ENCODE assay signal across 26 mouse cellular contexts in genomic region chr3:122734329-122734728, GRCm38 (mm10). TPM values are rescaled to one million over a fixed set of nuclear protein-coding genes. Genes with fewer than 3 reads are reported as not detected.
A peak's percentile ranks its signal among the peaks of the same experiment; 100 is the strongest.
DNase-seq lines count a peak whose midpoint lies in the region; ATAC-seq and TF ChIP-seq lines count a peak whose summit lies in the region.
"Had no signal": no experiment of that assay in that cellular context is flagged by ENCODE, and none has a peak within 500 bp of the region (broad histone marks: within the 10 kb centered on the region; RNA-seq: fewer than 3 reads in every experiment).

No protein-coding gene starts in this region.

- DNase-seq in lung, embryonic 14.5 days, result no peak
- no peak for DNase-seq in lung, postnatal 36 days
- DNase-seq in MN1 (ENCODE audit: low spot score), result peak; percentile 67
- DNase-seq in adrenal gland, postnatal 14 days, result peak; percentile 33
- DNase-seq in stomach, postnatal 0 days (ENCODE audit: low spot score), result no peak
- no peak for DNase-seq in urinary bladder, postnatal 4 days (ENCODE audit: low spot score in 2 of 2)
- DNase-seq in right cerebral cortex, postnatal 36 days (ENCODE audit: low spot score in 2 of 2), result no peak
- DNase-seq: cerebellum, adult 8-10 months; heart, adult 11 months; heart, postnatal 36 days; kidney, adult 2 months; kidney, postnatal 36 days; left cerebral cortex, postnatal 4 days; liver, postnatal 0 days; right cerebral cortex, adult 18-20 months; right cerebral cortex, postnatal 4 days had no signal

- no peaks in the 10 kb centered on the region for H3K4me1 ChIP-seq in lung, embryonic 14.5 days (ENCODE audit: insufficient read depth)
- no peaks in the 10 kb centered on the region for H3K4me1 ChIP-seq in stomach, postnatal 0 days (replicated peaks; ENCODE audit: control insufficient read depth, insufficient read depth)

- 0 out of 2 replicates have a peak overlapping the region, but pooled peaks have one; percentile 69 for H3K4me2 ChIP-seq in lung, embryonic 14.5 days
- H3K4me2 ChIP-seq in stomach, postnatal 0 days (replicated peaks; ENCODE audit: low read depth), result peak overlapping the region; percentile 27; the same call in 1 of the 2 replicates
- H3K4me2 ChIP-seq: embryonic facial prominence, embryonic 12.5 days; hindbrain, embryonic 12.5 days; liver, embryonic 12.5 days; midbrain, embryonic 15.5 days had no signal

- TF ChIP-seq EP300 in stomach, postnatal 0 days (optimal IDR thresholded peaks at IDR 0.05), result no peak

- H3K9me3 ChIP-seq in lung, embryonic 14.5 days (ENCODE audit: low read depth, low read length), result no peaks in the 10 kb centered on the region
- H3K9me3 ChIP-seq in stomach, postnatal 0 days (ENCODE audit: control insufficient read depth, low read length), result no peaks in the 10 kb centered on the region
- H3K9me3 ChIP-seq: embryonic facial prominence, embryonic 12.5 days; heart, embryonic 10.5 days; hindbrain, embryonic 12.5 days; intestine, embryonic 15.5 days; liver, embryonic 12.5 days; midbrain, embryonic 15.5 days had no signal

- no peak overlapping the region for H3K9ac ChIP-seq in lung, embryonic 14.5 days
- no peak overlapping the region for H3K9ac ChIP-seq in stomach, postnatal 0 days (ENCODE audit: low read length)
- H3K9ac ChIP-seq: embryonic facial prominence, embryonic 12.5 days; hindbrain, embryonic 12.5 days; intestine, embryonic 15.5 days; liver, embryonic 12.5 days; liver, postnatal 0 days; midbrain, embryonic 15.5 days had no signal

- no peak overlapping the region for H3K4me3 ChIP-seq in lung, embryonic 14.5 days (ENCODE audit: low read depth, low read length)
- no peak overlapping the region for H3K4me3 ChIP-seq in stomach, postnatal 0 days (ENCODE audit: low read depth, low read length)
- H3K4me3 ChIP-seq: embryonic facial prominence, embryonic 12.5 days; heart, embryonic 10.5 days; hindbrain, embryonic 12.5 days; intestine, embryonic 15.5 days; layer of hippocampus, adult 2 months; liver, embryonic 12.5 days; midbrain, embryonic 15.5 days had no signal

- H3K27me3 ChIP-seq in lung, embryonic 14.5 days (ENCODE audit: insufficient read depth, low read length), result no peaks in the 10 kb centered on the region
- H3K27me3 ChIP-seq in stomach, postnatal 0 days (ENCODE audit: control insufficient read depth, insufficient read depth, low read length), result no peaks in the 10 kb centered on the region
- H3K27me3 ChIP-seq: hindbrain, embryonic 12.5 days; intestine, embryonic 15.5 days; midbrain, embryonic 15.5 days had no signal

- H3K36me3 ChIP-seq in lung, embryonic 14.5 days (ENCODE audit: insufficient read depth), result peaks cover 5% of the 10 kb centered on the region
- no peaks in the 10 kb centered on the region for H3K36me3 ChIP-seq in stomach, postnatal 0 days (ENCODE audit: control insufficient read depth, insufficient read depth, low read length)
- H3K36me3 ChIP-seq: embryonic facial prominence, embryonic 12.5 days; G1E; heart, embryonic 10.5 days; hindbrain, embryonic 12.5 days; intestine, embryonic 15.5 days; liver, embryonic 12.5 days; midbrain, embryonic 15.5 days had no signal

- H3K27ac ChIP-seq in lung, embryonic 14.5 days (ENCODE audit: low read depth), result no peak overlapping the region
- H3K27ac ChIP-seq in stomach, postnatal 0 days (replicated peaks), result no peak overlapping the region; the same call in 1 of the 2 replicates
- H3K27ac ChIP-seq: embryonic facial prominence, embryonic 12.5 days; heart, embryonic 10.5 days; hindbrain, embryonic 12.5 days; hindbrain, postnatal 0 days; intestine, embryonic 15.5 days; layer of hippocampus, adult 2 months; liver, embryonic 12.5 days; midbrain, embryonic 15.5 days had no signal

- TF ChIP-seq CTCF in lung, embryonic 14.5 days (IDR thresholded peaks at IDR 0.05; ENCODE audit: low read depth), result no peak
- no peak for TF ChIP-seq CTCF in stomach, postnatal 0 days (IDR thresholded peaks at IDR 0.05; ENCODE audit: low read depth)

- WGBS in lung, embryonic 14.5 days, result 74% methylated on average over 6 of the region's 6 CpGs
- WGBS in stomach, postnatal 0 days, result 60% methylated on average over 6 of the region's 6 CpGs

- ATAC-seq in lung, embryonic 14.5 days (ENCODE audit: insufficient read depth), result no peak
- ATAC-seq in stomach, postnatal 0 days (ENCODE audit: low FRiP score, low TSS enrichment), result no peak
- ATAC-seq: forebrain, embryonic 14.5 days; hindbrain, postnatal 0 days; intestine, embryonic 15.5 days; liver, embryonic 12.5 days; liver, postnatal 0 days; midbrain, embryonic 15.5 days had no signal

RNA-seq across cellular contexts. Expression of gene Pde5a, which starts 5.6 kb away (rescaled TPM):
- 55.0 and 57.4 TPM in 2 replicates for polyA plus RNA-seq in lung, embryonic 14.5 days (2014; fragmentation: Nextera tagmentation; extraction: Ambion mirVana)
- total RNA-seq in adrenal gland, postnatal 14 days (2021), result 27.9 and 31.4 TPM in 2 replicates
- polyA plus RNA-seq in stomach, postnatal 0 days (2015; fragmentation: Nextera tagmentation; extraction: Ambion mirVana), result 12.0 and 12.8 TPM in 2 replicates
- polyA plus RNA-seq: G1E had no signal

Comparison
In these comparisons a context has a peak if more than half of its experiments do, and no peak if none do; other contexts are left out.
1. DNase-seq: peak in MN1 (single experiment) and adrenal gland, postnatal 14 days (single experiment); none in lung, embryonic 14.5 days (single experiment), lung, postnatal 36 days (single experiment), stomach, postnatal 0 days (single experiment), urinary bladder, postnatal 4 days (0 of 2) and right cerebral cortex, postnatal 36 days (0 of 2).